Mouse (Mus musculus) cortical plate, adult 2 months (tissue): ENCODE measurements around the gene Scnn1b. TPM values are rescaled to one million over a fixed set of nuclear protein-coding genes. Genes with fewer than 3 reads are reported as not detected.

Experiments used
- H3K27ac ChIP-seq: fragments of 200-500 bp; 2 replicates; pipeline ENCODE4 v1.5.1; 2012; ENCODE audit warnings: low read length, control low read depth, inconsistent platforms; ENCODE audit not compliant: insufficient read depth
- H3K4me1 ChIP-seq: fragments of 200-500 bp; 2 replicates; pipeline ENCODE4 v1.6.1; 2011; ENCODE audit warnings: low read length; ENCODE audit not compliant: control insufficient read depth, insufficient read depth
- H3K4me3 ChIP-seq: fragments of 200-500 bp; 2 replicates; pipeline ENCODE4 v1.5.1; 2011; ENCODE audit warnings: mild to moderate bottlenecking, low read length, control low read depth; ENCODE audit not compliant: insufficient read depth
- CTCF ChIP-seq: fragments of 200-500 bp; IDR thresholded peaks from 2 replicates; pipeline ENCODE4 v1.5.1; 2011; ENCODE audit warnings: mild to moderate bottlenecking, control low read depth, low read length; ENCODE audit not compliant: insufficient read depth; ENCODE audit errors: extremely low read depth
- POLR2A ChIP-seq: fragments of 200-500 bp; IDR thresholded peaks from 2 replicates; pipeline ENCODE4 v1.6.1; 2011; ENCODE audit warnings: mild to moderate bottlenecking, low read length, control low read depth; ENCODE audit not compliant: insufficient read depth; ENCODE audit errors: extremely low read depth
- polyA plus RNA-seq: library from polyadenylated mRNA; depleted of rRNA; stranded (reverse); fragments of >200 nt; gene quantifications from 2 replicates; pipeline ENCODE4 v1.2.3, GENCODE M21; 2012

Gene Scnn1b
- polyA plus RNA-seq, 1 experiment = 0.06 TPM

GRCm38 (mm10) chr7:121906879-121907278, 42.0 kb downstream of the Scnn1b start:
- H3K27ac ChIP-seq = no peak overlapping the region
- no peak overlapping the region for H3K4me3 ChIP-seq
- no peaks in the 10 kb centered on the region for H3K4me1 ChIP-seq
- TF ChIP-seq CTCF (no peak), POLR2A (no peak)

DNA sequence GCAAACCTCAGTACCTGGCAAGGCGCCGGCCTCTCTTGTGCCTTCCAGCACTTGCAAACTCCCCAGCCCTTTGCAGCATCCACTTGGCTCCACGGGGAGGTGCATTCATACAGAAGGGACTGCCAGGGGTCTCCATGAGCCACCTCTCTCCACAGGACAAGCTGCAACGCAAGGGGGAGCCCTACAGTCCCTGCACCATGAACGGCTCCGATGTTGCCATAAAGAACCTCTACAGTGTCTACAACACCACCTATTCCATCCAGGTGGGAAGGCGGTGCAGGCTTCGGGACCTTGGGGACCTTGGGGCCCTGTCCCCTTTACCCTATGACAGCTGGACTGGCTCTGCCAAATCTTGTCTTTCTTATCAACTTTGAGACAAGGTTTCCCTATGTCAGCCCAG, 47.4 kb downstream of the Scnn1b start:
- no peak overlapping the region for H3K27ac ChIP-seq
- no peak overlapping the region for H3K4me3 ChIP-seq
- no peaks in the 10 kb centered on the region for H3K4me1 ChIP-seq
- no peak for TF ChIP-seq CTCF
- TF ChIP-seq POLR2A = no peak

- Histone ChIP-seq H3K4me1 (no peaks in the 10 kb centered on the region), H3K27ac (no peak overlapping the region), H3K4me3 (no peak overlapping the region)
- TF ChIP-seq POLR2A (no peak), CTCF (no peak)
Measured at GRCm38 (mm10) chr7:121913944-121914343, 49.1 kb downstream of the Scnn1b start.

GRCm38 (mm10) chr7:121924361-121924760, 59.5 kb downstream of the Scnn1b start:
- no peak for TF ChIP-seq CTCF
- no peak for TF ChIP-seq POLR2A
- Histone ChIP-seq H3K27ac (no peak overlapping the region), H3K4me1 (no peaks in the 10 kb centered on the region), H3K4me3 (no peak overlapping the region)

- no peak overlapping the region for H3K27ac ChIP-seq
- H3K4me3 ChIP-seq = no peak overlapping the region
- no peak for TF ChIP-seq POLR2A
- TF ChIP-seq CTCF = no peak
Measured at GRCm38 (mm10) chr7:121927882-121928281, 63.0 kb downstream of the Scnn1b start.

GRCm38 (mm10) chr7:121931246-121931645, 66.4 kb downstream of the Scnn1b start:
- H3K4me3 ChIP-seq = no peak overlapping the region
- H3K4me1 ChIP-seq = 0 out of 2 replicates have a peak, but pooled peaks cover 2% of the 10 kb centered on the region
- H3K27ac ChIP-seq = no peak overlapping the region
- TF ChIP-seq CTCF (no peak), POLR2A (no peak)

More at GRCm38 (mm10) chr7:121927882-121928281, 63.0 kb downstream of the Scnn1b start:
- 0 out of 2 replicates have a peak, but pooled peaks cover 2% of the 10 kb centered on the region for H3K4me1 ChIP-seq

GRCm38 (mm10) chr7:121933675-121934074, 68.8 kb downstream of the Scnn1b start:
- Histone ChIP-seq H3K4me3 (no peak overlapping the region), H3K4me1 (peaks cover 5% of the 10 kb centered on the region; the same call in 1 of the 2 replicates), H3K27ac (no peak overlapping the region)
- no peak for TF ChIP-seq CTCF
- no peak for TF ChIP-seq POLR2A

DNA sequence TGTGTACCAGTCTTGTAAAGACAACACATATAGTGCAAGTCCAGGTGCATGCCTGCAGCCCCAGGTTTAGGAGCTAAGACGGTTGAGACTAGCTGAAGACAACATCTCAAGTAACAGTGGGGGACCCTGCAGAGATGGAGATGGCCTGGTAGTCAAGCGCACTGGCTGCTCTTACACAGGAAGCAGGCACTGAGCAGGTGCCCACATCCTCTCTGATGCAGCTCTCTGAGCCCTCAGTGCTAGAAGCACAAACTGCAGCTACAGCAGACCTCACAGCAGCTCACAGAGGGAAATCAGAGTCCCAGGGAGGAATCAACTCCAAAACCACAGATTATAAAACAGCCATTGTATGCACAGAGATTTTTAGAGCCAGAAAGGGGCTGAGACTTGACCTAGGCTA, 69.5 kb downstream of the Scnn1b start:
- no peak for TF ChIP-seq POLR2A
- no peak for TF ChIP-seq CTCF
- Histone ChIP-seq H3K4me1 (peaks cover 5% of the 10 kb centered on the region; the same call in 1 of the 2 replicates), H3K4me3 (no peak overlapping the region), H3K27ac (no peak overlapping the region)

GRCm38 (mm10) chr7:121935906-121936794, 71.3 kb downstream of the Scnn1b start:
- H3K4me3 ChIP-seq = no peak overlapping the region
- TF ChIP-seq CTCF = no peak
- TF ChIP-seq POLR2A = no peak
- no peak overlapping the region for H3K27ac ChIP-seq
- peaks cover 4% of the 10 kb centered on the region; the same call in 1 of the 2 replicates for H3K4me1 ChIP-seq
